Mouse (Mus musculus): ENCODE measurements around the gene Zc3h12a. TPM values are rescaled to one million over a fixed set of nuclear protein-coding genes. Genes with fewer than 3 reads are reported as not detected.

Gene Zc3h12a
- polyA plus RNA-seq, 1 experiment from 2014 or later = 0.23 TPM

GRCm38 (mm10) chr4:125077700-125078099 lies 49.9 kb downstream of the Zc3h12a start:
- Histone ChIP-seq H3K36me3 (ENCODE audit: control insufficient read depth, insufficient read depth, low read length) (peaks cover 30% of the 10 kb centered on the region), H3K4me1 (ENCODE audit: control insufficient read depth, insufficient read depth, low read depth, low read length) (no peaks in the 10 kb centered on the region), H3K4me3 (ENCODE audit: low read length) (no peak overlapping the region), H3K27ac (ENCODE audit: low read depth, low read length) (no peak overlapping the region), H3K4me2 (ENCODE audit: low read length) (no peak overlapping the region), H3K9me3 (ENCODE audit: control insufficient read depth, low read length) (no peaks in the 10 kb centered on the region), H3K9ac (ENCODE audit: low read depth, low read length) (no peak overlapping the region), H3K27me3 (replicated peaks; ENCODE audit: control insufficient read depth, insufficient read depth, low read length) (no peaks in the 10 kb centered on the region)
- WGBS = 92% methylated on average over 2 of the region's 2 CpGs
- no peak for ATAC-seq

Other genes starting within 250 kb of the Zc3h12a start
- 10.9 and 12.3 TPM in 2 replicates for gene Epha10, start 246.9 kb downstream of the Zc3h12a start, polyA plus RNA-seq (2015; fragmentation: Nextera tagmentation; extraction: Ambion mirVana)
- gene 9930104L06Rik, start 190.8 kb downstream of the Zc3h12a start, polyA plus RNA-seq (2015; fragmentation: Nextera tagmentation; extraction: Ambion mirVana) = 13.2 and 16.5 TPM in 2 replicates
- 32.2 and 37.2 TPM in 2 replicates for gene Cdca8, start 188.5 kb downstream of the Zc3h12a start, polyA plus RNA-seq (2015; fragmentation: Nextera tagmentation; extraction: Ambion mirVana)
- gene Rspo1, start 141.4 kb downstream of the Zc3h12a start, polyA plus RNA-seq (2015; fragmentation: Nextera tagmentation; extraction: Ambion mirVana) = 1.8 and 2.4 TPM in 2 replicates
- gene Gnl2, start 111.3 kb downstream of the Zc3h12a start, polyA plus RNA-seq (2015; fragmentation: Nextera tagmentation; extraction: Ambion mirVana) = 85.7 and 88.9 TPM in 2 replicates
- gene Dnali1, start 62.1 kb downstream of the Zc3h12a start, polyA plus RNA-seq (2015; fragmentation: Nextera tagmentation; extraction: Ambion mirVana) = 1.2 and 1.4 TPM in 2 replicates
- gene Snip1, start 61.2 kb downstream of the Zc3h12a start, polyA plus RNA-seq (2015; fragmentation: Nextera tagmentation; extraction: Ambion mirVana) = 20.6 and 22.0 TPM in 2 replicates
- 147 and 151 TPM in 2 replicates for gene Meaf6, start 42.7 kb downstream of the Zc3h12a start, polyA plus RNA-seq (2015; fragmentation: Nextera tagmentation; extraction: Ambion mirVana)